Mouse (Mus musculus) fibroblast of lung, adult 2 months (primary cell): ENCODE data around the gene Mrm2.
A peak's percentile ranks its signal among the peaks of the same experiment; 100 is the strongest.
"Not testable (repeated sequence)": the region's sequence is repeated elsewhere in the genome, so short reads cannot be mapped to it uniquely, and the experiment has no call there.

Source experiments
- DNase-seq: peaks from one replicate; pipeline ENCODE4 v3.0.0-alpha.2; 2011; ENCODE audit warnings: low read depth

The Mrm2 gene

GRCm38 (mm10) chr5:140331615-140332512 lies at the start of gene Mrm2:
Mrm2 (minus strand) TSS chr5:140331898.
- DNase-seq = peak; percentile 34

DNA sequence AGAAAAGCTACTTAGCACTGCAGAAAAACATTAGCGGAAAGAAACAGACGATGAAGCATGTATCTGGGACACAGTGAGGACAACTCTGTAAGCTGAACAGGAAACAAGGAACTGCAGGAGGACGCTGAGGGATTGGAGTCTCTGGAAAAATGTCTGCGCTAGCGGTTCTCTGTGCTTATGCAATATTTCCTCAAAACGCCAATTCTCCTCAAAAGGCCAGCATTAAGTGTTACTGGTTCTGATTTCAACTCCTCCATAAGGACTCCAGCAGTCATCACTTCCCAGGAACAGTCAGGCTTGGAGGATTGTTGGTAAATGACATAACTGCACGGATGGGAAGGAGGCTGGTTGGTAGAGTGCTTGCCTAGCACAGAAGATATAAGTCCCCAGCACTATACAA lies 49.5 kb upstream of the Mrm2 start:
- DNase-seq = no peak

GRCm38 (mm10) chr5:140379299-140379698 lies 47.6 kb upstream of the Mrm2 start:
- DNase-seq = no peak

- DNase-seq = no peak
Observed at GRCm38 (mm10) chr5:140378121-140378853, 46.6 kb upstream of the Mrm2 start.

- DNase-seq = no peak
Observed at GRCm38 (mm10) chr5:140375249-140375829, 43.6 kb upstream of the Mrm2 start.

- DNase-seq = no peak
Observed at GRCm38 (mm10) chr5:140374226-140374625, 42.5 kb upstream of the Mrm2 start.

DNA sequence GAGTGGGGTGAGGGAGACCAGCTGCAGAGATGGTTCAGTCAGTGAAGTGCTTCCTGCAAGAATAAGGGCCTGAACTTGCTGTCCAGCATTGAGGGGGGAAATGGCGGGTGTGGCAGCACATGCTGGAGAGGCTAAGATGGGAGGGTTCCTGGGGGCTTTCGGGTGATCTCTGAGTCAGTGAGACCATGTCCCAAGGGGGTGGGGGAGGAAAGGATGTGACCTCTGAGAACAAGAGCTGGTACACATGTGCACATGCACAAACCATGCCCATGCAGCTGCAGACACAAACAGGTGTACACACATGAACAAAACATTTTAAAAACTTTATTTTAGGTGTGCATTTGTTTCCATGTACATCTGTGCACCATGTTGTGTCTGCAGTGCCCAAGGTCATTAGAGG lies 42.0 kb upstream of the Mrm2 start:
- no peak for DNase-seq

DNA sequence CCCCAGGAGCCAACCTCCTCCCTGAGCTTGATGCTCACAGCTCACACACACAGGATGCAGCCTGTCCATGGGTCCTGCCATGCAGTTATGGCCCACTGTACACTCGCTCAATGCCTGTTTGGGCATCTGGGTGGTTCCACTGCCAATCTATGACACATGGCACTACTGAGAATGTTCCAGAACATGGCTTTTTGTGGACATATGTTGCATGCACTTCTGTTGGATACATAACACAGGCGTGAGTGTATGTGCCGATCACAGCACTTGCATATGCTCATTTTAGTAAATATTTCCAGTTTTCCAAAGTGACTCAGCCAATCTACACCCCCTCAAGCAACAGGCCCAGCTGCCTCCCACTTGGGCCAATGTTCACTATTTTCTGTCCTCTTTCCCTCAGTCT lies 40.0 kb upstream of the Mrm2 start:
- DNase-seq = no peak

DNA sequence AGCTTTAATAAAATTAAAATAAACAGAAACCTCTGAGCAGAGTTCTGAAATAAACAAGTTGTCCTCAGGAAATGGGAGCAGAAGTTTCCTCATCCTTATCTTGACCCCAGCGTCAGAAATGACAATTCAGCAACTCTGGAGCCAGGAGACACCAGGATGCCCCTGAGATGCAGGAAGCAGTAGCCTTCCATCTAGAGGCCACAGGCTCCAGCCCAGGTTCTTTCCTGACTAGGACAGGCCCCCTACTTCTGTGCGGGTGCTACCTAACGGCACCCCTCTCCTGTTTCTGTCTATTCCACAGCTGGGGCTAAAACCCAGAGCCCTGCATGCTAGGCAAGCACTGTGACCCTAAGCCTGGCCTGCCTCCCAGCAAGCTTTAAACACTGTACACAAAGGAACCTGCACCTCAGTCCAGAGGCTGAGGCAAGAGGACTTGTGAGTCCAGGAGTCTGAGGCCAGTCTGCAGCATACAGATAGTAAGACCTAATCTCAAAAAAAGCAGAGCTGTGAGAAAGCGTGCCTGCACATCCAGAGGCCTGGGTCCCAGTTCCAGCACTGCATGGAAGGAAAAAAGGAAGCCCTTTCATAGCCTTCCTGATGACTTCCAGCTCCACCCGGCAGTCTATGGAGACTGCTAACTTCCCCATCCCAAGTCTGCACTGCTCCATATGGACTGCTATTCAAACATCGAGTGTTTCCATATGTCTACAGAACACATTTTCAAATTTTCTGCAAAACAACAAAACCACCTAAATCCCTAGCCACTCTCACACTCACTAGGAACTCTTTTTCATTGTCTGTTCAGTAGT lies 39.0 kb upstream of the Mrm2 start:
- DNase-seq = no peak

DNA sequence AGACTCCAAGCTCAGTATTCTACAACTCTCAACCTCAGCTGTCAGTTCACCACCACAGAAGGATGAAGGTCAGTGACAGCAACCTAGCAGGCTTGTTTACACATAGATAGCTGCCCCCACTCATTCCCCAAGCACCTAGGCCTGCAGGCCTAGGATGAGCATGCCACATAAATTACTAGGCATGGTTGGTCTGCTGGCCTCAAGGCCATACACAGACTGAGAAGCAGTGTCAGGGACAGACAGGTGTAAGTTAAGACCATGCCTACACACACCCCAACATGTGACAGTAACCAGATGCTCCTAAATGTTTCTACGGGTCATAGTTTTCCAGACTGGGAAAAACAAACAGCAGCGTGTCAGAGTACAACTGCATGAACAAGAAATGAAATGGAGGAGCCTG lies 37.8 kb upstream of the Mrm2 start:
- DNase-seq = no peak

- DNase-seq = no peak
Observed at GRCm38 (mm10) chr5:140368926-140369325, 37.2 kb upstream of the Mrm2 start.

GRCm38 (mm10) chr5:140368126-140368525 lies 36.4 kb upstream of the Mrm2 start:
- DNase-seq = not testable (repeated sequence)

- DNase-seq = no peak
Observed at GRCm38 (mm10) chr5:140364415-140364814, 32.7 kb upstream of the Mrm2 start.

DNA sequence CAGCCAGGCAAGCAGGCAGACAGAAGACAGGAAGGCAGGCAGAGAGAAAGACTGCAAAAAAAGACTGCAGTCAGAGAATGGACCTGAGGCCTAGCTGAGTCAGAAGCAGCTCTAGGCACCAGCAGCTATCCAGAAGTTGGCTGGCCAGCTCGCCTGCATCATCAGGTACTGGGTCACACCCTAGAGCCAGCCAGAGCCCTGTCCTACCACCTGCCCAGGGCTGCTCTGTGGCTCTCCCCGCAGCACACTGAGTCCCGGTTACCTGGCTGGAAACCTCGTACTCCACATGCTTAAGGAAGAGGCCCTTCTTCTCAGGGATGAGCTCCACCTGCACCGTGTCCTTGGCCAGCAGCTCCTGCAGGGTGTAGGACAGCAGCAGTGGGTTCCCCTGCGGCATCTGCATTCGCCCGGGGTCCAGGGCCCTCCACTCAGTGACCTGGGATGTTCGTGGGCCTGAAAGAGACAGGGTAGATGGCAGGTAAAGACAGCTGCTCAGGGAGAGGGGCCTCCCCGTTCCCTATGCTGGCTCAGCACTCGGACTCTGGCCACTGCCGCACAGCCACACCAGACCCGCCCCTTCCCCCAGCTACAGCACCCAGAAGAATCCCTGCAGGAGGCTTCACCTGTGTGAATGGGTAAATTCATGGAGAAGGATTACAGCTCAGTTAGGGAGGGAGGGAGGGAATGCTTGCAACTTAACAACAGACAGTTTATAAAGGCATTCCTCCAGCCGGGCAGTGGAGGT lies 28.4 kb upstream of the Mrm2 start:
- no peak for DNase-seq

- DNase-seq = no peak
Observed at GRCm38 (mm10) chr5:140357466-140357865, 25.8 kb upstream of the Mrm2 start.

DNA sequence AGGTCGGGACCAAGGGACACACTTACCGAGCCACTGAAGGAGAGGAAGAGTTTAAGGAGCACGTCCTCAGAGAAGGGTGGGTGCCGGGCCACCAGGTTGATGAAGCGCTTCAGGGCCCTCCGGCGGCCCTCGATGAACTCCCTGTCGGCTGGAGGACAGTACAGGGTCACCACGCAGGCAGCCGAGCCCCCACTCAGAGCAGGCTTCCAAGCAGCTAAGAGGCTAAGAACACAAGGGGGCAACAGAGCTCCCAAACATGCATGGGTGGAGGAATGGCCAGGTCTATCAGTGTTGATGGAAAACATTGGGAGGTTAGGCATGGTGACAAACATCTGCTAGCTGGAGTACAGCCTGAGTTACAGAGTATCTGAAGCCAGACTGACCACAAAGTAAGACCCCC lies 24.2 kb upstream of the Mrm2 start:
- no peak for DNase-seq

GRCm38 (mm10) chr5:140352352-140352751 lies 20.7 kb upstream of the Mrm2 start:
- no peak for DNase-seq

DNA sequence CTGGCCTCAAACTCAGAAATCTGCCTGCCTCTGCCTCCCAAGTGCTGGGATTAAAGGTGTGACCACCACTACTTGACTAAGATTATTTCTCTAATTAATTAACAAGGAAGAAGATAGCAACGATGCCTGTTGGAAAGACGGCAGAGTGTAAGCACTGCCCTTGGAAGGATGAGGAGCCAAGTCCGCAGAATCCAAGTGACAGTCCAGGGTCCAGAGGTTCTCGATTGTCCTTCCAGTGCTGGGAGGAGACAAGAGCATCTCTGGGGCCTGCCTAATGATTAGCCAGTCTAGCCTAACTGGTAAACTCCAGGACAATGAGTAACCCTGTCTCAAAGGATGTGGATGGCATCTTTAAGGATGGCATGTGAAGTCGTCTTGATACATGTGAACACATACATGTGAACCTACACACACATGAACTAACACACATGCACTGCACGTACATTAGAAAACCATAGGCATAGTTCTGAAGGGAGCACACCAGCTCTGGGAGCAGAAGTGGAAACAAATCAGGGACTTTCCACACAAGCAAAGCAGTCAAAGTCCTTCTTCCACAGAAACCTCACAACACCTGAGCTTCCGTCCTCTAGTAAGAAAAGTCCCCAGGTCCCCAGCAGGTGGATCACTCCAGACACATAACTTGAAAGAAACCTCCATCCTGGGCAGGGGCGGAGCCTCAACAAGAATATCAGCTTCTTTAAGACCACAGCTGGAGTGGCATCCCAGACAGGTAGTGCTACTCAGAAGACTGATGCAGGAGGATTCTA lies 19.2 kb upstream of the Mrm2 start:
- DNase-seq = no peak

DNA sequence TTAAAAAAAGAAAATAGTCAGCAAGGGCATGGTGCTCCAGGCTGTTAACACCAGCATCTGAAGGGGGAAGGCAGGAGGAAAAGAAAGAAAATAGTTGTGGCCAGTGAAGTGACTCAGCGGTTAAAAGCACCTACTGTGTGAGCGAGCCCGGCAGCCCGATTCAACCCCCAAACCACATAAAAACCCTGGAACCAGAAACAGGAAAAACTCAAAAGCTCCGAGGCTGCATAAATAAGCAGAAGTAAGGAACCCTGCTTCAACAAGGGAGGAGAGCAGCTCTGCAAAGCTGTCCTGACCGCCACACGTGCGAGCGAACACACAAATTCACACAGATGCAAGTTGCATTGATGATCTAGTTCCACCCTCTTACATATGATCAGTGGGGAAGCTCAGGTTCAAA lies 18.2 kb upstream of the Mrm2 start:
- no peak for DNase-seq

DNA sequence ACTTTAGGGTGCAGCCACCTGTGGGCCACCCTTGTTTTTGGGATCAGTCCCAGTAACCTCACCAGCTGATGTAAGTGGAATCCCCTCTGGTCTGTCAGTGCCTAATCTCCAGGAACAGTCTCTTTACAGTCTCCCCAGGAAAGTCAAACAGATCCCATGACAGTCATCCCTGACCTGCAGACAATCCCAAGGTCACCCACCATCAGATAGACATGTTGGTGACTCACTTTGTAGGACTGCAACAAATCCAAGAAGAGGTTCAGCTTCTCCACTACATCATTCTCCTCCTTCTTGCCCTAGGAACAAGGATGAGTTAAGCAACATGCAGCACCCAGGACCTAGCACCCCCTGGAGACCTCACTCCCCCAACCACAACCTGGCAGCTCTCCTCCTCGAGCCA lies 14.4 kb upstream of the Mrm2 start:
- DNase-seq = no peak

GRCm38 (mm10) chr5:140345244-140345643 lies 13.5 kb upstream of the Mrm2 start:
- no peak for DNase-seq
